Mouse (Mus musculus) adipose tissue, adult 10 weeks (tissue): ENCODE data around the gene Palld. TPM values are rescaled to one million over a fixed set of nuclear protein-coding genes. Genes with fewer than 3 reads are reported as not detected.

Experiments used
- polyA plus RNA-seq: library from polyadenylated mRNA; stranded (reverse); fragments of 350-450 nt; fragmentation: Illumina TruSeq; extraction: RNeasy Lipid Tissue Mini Kit (QIAGEN cat#74804); gene quantifications from one replicate; pipeline ENCODE4 v1.2.3, GENCODE M21; 2014; ENCODE audit warnings: low read depth, low replicate concordance

The Palld gene
- 16.4 TPM for polyA plus RNA-seq

GRCm38 (mm10) chr8:61902521-61902920, at the start of gene Palld:
Gene Palld, minus strand, starts transcription at chr8:61902690.

GRCm38 (mm10) chr8:61927777-61928494, 25.4 kb upstream of the Palld start, which contains the start of gene Ddx60:
Gene Ddx60, plus strand, starts transcription at chr8:61928087.

GRCm38 (mm10) chr8:61487597-61488156, 414.8 kb downstream of the Palld start, which contains the start of gene Cbr4:
Gene Cbr4, plus strand, starts transcription at chr8:61487734.

Other genes with a start within 250 kb of the Palld start
- gene Ddx60, start 25.4 kb upstream of the Palld start, polyA plus RNA-seq = 1.9 TPM
- gene Anxa10, start 220.5 kb upstream of the Palld start, polyA plus RNA-seq = not detected